Mouse (Mus musculus) kidney, embryonic 14.5 days (tissue): Measurements from ENCODE around the gene Srf. TPM values are rescaled to one million over a fixed set of nuclear protein-coding genes. Genes with fewer than 3 reads are reported as not detected.

Experiments used
- microRNA-seq: library from miRNA; unstranded; fragments of <30 nt; microRNA quantifications from one replicate; pipeline ENCODE4, GENCODE M21; 2016
- polyA plus RNA-seq: library from polyadenylated mRNA; unstranded; fragments of >200 nt; fragmentation: Nextera tagmentation; extraction: Ambion mirVana; gene quantifications from 2 replicates; pipeline ENCODE4 v1.2.1, GENCODE M21; 2014

Gene Srf
- polyA plus RNA-seq, 1 experiment from 2014 or later, result 10.3 TPM

Small RNAs within 50 kb of the gene (microRNA-seq; reads per million reads assigned to microRNA genes)
- gene Mir6976, result not detected

Other genes with a start within 250 kb of the Srf start
- gene Abcc10, start 227.8 kb downstream of the Srf start, polyA plus RNA-seq, result 3.5 and 4.6 TPM in 2 replicates
- gene Zfp318, start 172.4 kb downstream of the Srf start, polyA plus RNA-seq, result 12.1 and 18.3 TPM in 2 replicates
- gene Crip3, start 127.2 kb downstream of the Srf start, polyA plus RNA-seq, result 0.38 and 0.60 TPM in 2 replicates
- gene Slc22a7, start 117.7 kb downstream of the Srf start, polyA plus RNA-seq, result not detected in 2 replicates
- 0.04 and 0.11 TPM in 2 replicates for gene Ttbk1, start 68.5 kb downstream of the Srf start, polyA plus RNA-seq
- gene Dnph1, start 59.5 kb downstream of the Srf start, polyA plus RNA-seq, result 67.9 and 71.2 TPM in 2 replicates
- gene Cul9, start 9.8 kb downstream of the Srf start, polyA plus RNA-seq, result 3.0 and 4.8 TPM in 2 replicates
- gene Ptk7, start 73.3 kb upstream of the Srf start, polyA plus RNA-seq, result 58.5 and 64.1 TPM in 2 replicates
- gene Klc4, start 89.8 kb upstream of the Srf start, polyA plus RNA-seq, result 22.0 and 31.5 TPM in 2 replicates
- gene Mrpl2, start 90.1 kb upstream of the Srf start, polyA plus RNA-seq, result 121 and 141 TPM in 2 replicates
- gene Cul7, start 94.2 kb upstream of the Srf start, polyA plus RNA-seq, result 40.7 and 42.6 TPM in 2 replicates
- 54.0 and 66.5 TPM in 2 replicates for gene Rrp36, start 118.2 kb upstream of the Srf start, polyA plus RNA-seq
- 148 and 174 TPM in 2 replicates for gene Mea1, start 122.6 kb upstream of the Srf start, polyA plus RNA-seq
- gene Klhdc3, start 124.7 kb upstream of the Srf start, polyA plus RNA-seq, result 91.0 and 110 TPM in 2 replicates
- gene Ppp2r5d, start 148.9 kb upstream of the Srf start, polyA plus RNA-seq, result 61.1 and 99.9 TPM in 2 replicates
- 20.5 and 21.0 TPM in 2 replicates for gene Pex6, start 155.3 kb upstream of the Srf start, polyA plus RNA-seq
- gene Gnmt, start 173.0 kb upstream of the Srf start, polyA plus RNA-seq, result 0.43 and 1.0 TPM in 2 replicates
- 61.7 and 71.5 TPM in 2 replicates for gene Cnpy3, start 196.0 kb upstream of the Srf start, polyA plus RNA-seq
- gene Ptcra, start 207.5 kb upstream of the Srf start, polyA plus RNA-seq, result 0.38 and 0.56 TPM in 2 replicates
- gene 2310039H08Rik, start 216.5 kb upstream of the Srf start, polyA plus RNA-seq, result 73.6 and 92.5 TPM in 2 replicates
- gene Rpl7l1, start 226.5 kb upstream of the Srf start, polyA plus RNA-seq, result 139 and 164 TPM in 2 replicates